Mouse (Mus musculus) megakaryocyte, adult 5-6 weeks (primary cell): ENCODE data around the gene Nfe2l2. TPM values are rescaled to one million over a fixed set of nuclear protein-coding genes. Genes with fewer than 3 reads are reported as not detected.

ENCODE experiments used
- total RNA-seq, 2 experiments: library from RNA; stranded (forward) in 1 of 2; stranded (reverse) in 1 of 2; fragments of 153-499, 151-499 nt in 1 of 2; fragments of 221-1000, 200-1000 nt in 1 of 2; gene quantifications; 2 replicates each; pipeline versions ENCODE4 v1.2.3 to v1.2.4; 2015 to 2017

The Nfe2l2 gene
- total RNA-seq, 2 experiments from 2014 or later = 81.2 to 148 TPM

Other genes starting within 250 kb of the Nfe2l2 start
- 596 and 620 TPM in 2 replicates for gene Hnrnpa3, start 45.4 kb downstream of the Nfe2l2 start, total RNA-seq (2015)
- 223 and 241 TPM in 2 replicates for gene Hnrnpa3, start 45.4 kb downstream of the Nfe2l2 start, total RNA-seq (2017)
- 82.9 and 92.0 TPM in 2 replicates for gene Agps, start 127.5 kb upstream of the Nfe2l2 start, total RNA-seq (2015)
- 81.7 and 82.2 TPM in 2 replicates for gene Agps, start 127.5 kb upstream of the Nfe2l2 start, total RNA-seq (2017)
- 1.8 TPM in 2 replicates for gene Ttc30b, start 233.9 kb upstream of the Nfe2l2 start, total RNA-seq (2015)
- 2.1 and 2.3 TPM in 2 replicates for gene Ttc30b, start 233.9 kb upstream of the Nfe2l2 start, total RNA-seq (2017)